Mouse (Mus musculus): Measurements from ENCODE around the gene Cdc37.

DNA sequence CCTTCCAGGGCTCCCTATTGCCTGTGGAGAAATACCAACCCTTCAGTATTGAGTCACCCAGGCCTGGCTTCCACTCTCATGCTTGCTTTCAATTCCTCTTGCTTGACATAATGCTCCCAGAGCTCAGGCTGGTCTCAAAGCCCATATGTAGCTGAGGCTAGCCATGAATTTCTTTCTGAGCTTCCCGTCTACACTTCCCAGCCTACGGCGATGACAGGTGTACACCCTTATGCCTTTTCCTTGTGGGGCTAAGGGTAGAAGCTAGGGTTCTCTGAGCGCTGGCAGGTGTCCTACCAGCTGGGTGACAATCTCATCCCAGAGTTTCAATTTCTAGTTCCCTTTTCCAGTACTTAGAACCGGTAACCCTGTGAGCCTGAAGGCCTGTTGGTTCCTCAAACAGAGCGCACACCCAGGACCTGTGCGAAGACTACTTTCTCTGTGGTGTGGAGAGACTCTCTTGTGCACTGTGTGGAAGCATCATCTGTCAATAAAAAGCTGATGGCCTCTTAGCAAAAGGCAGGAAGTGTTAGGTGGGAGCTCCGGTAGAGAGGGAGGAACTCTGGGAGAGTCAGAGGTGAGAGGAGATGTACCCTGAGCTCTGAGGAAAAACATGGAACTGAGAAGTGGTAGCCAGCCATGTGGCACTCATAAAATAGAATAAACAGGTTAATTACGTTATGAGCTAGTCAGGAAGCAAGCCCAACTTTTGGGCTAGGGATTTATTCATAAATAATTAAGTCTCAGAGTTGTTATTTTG lies 24.1 kb downstream of the Cdc37 start:
- TF ChIP-seq CTCF (IDR thresholded peaks at IDR 0.05; ENCODE audit: low read depth) (no peak), EP300 (optimal IDR thresholded peaks at IDR 0.05) (no peak)

Data from stomach, postnatal 0 days (tissue).